Mouse (Mus musculus): ENCODE measurements at regions not wholly inside any gene's neighbourhood (a gene's known extent, or its start where the extent isn't known, plus 50 kb on each side); places are given as distances from the start of the nearest gene placed in this dataset.

- no peak for ATAC-seq (ENCODE audit: insufficient number of reproducible peaks, insufficient read depth, low FRiP score, low TSS enrichment, low read depth)
- no peak overlapping the region for H3K27ac ChIP-seq
- no peak overlapping the region for H3K9ac ChIP-seq
- H3K36me3 ChIP-seq: no peaks in the 10 kb centered on the region
- no peaks in the 10 kb centered on the region for H3K4me1 ChIP-seq
- H3K9me3 ChIP-seq: no peaks in the 10 kb centered on the region
- H3K4me2 ChIP-seq: no peak overlapping the region
- peaks cover 3% of the 10 kb centered on the region; the same call in 1 of the 2 replicates for H3K27me3 ChIP-seq
- no peak overlapping the region for H3K4me3 ChIP-seq
- 95% methylated on average over 3 of the region's 3 CpGs for WGBS
Observed at GRCm38 (mm10) chr8:128242465-128243251, 115.7 kb upstream of the Nrp1 start.

- Histone ChIP-seq H3K4me2 (no peak overlapping the region), H3K36me3 (no peaks in the 10 kb centered on the region), H3K9ac (no peak overlapping the region), H3K27ac (no peak overlapping the region), H3K9me3 (no peaks in the 10 kb centered on the region), H3K27me3 (peaks cover 3% of the 10 kb centered on the region), H3K4me1 (no peaks in the 10 kb centered on the region), H3K4me3 (no peak overlapping the region)
- no peak for ATAC-seq (ENCODE audit: insufficient number of reproducible peaks, insufficient read depth, low FRiP score, low TSS enrichment, low read depth)
- 77% methylated on average over 2 of the region's 2 CpGs for WGBS
Observed at GRCm38 (mm10) chr8:128251723-128252122, 106.7 kb upstream of the Nrp1 start.

GRCm38 (mm10) chr8:128260836-128261235 lies 97.6 kb upstream of the Nrp1 start:
- Histone ChIP-seq H3K4me1 (0 out of 2 replicates have a peak, but pooled peaks cover 11% of the 10 kb centered on the region), H3K36me3 (no peaks in the 10 kb centered on the region), H3K27me3 (no peaks in the 10 kb centered on the region), H3K4me2 (no peak overlapping the region), H3K9ac (no peak overlapping the region), H3K27ac (no peak overlapping the region), H3K9me3 (no peaks in the 10 kb centered on the region), H3K4me3 (no peak overlapping the region)
- 79% methylated on average over 3 of the region's 3 CpGs for WGBS
- no peak for ATAC-seq (ENCODE audit: insufficient number of reproducible peaks, insufficient read depth, low FRiP score, low TSS enrichment, low read depth)

- Histone ChIP-seq H3K4me1 (0 out of 2 replicates have a peak, but pooled peaks cover 11% of the 10 kb centered on the region), H3K4me3 (no peak overlapping the region), H3K9ac (no peak overlapping the region), H3K4me2 (no peak overlapping the region), H3K27me3 (no peaks in the 10 kb centered on the region), H3K9me3 (no peaks in the 10 kb centered on the region), H3K27ac (no peak overlapping the region), H3K36me3 (no peaks in the 10 kb centered on the region)
- ATAC-seq (ENCODE audit: insufficient number of reproducible peaks, insufficient read depth, low FRiP score, low TSS enrichment, low read depth): no peak
- WGBS: 89% methylated on average over 3 of the region's 3 CpGs
Observed at GRCm38 (mm10) chr8:128261367-128261766, 97.0 kb upstream of the Nrp1 start.

GRCm38 (mm10) chr8:128263251-128263947 lies 95.0 kb upstream of the Nrp1 start:
- Histone ChIP-seq H3K36me3 (no peaks in the 10 kb centered on the region), H3K9me3 (no peaks in the 10 kb centered on the region), H3K4me1 (peaks cover 17% of the 10 kb centered on the region), H3K4me2 (no peak overlapping the region), H3K4me3 (no peak overlapping the region), H3K27me3 (no peaks in the 10 kb centered on the region), H3K27ac (no peak overlapping the region), H3K9ac (no peak overlapping the region)
- 51% methylated on average over 9 of the region's 9 CpGs for WGBS
- no peak for ATAC-seq (ENCODE audit: insufficient number of reproducible peaks, insufficient read depth, low FRiP score, low TSS enrichment, low read depth)

GRCm38 (mm10) chr8:128267261-128267660 lies 91.1 kb upstream of the Nrp1 start:
- WGBS: 30% methylated on average over 4 of the region's 4 CpGs
- no peaks in the 10 kb centered on the region for H3K36me3 ChIP-seq
- H3K4me2 ChIP-seq: no peak overlapping the region
- no peak overlapping the region for H3K4me3 ChIP-seq
- ATAC-seq (ENCODE audit: insufficient number of reproducible peaks, insufficient read depth, low FRiP score, low TSS enrichment, low read depth): no peak
- peaks cover 17% of the 10 kb centered on the region for H3K4me1 ChIP-seq
- H3K9me3 ChIP-seq: no peaks in the 10 kb centered on the region
- no peak overlapping the region for H3K27ac ChIP-seq
- no peaks in the 10 kb centered on the region for H3K27me3 ChIP-seq
- no peak overlapping the region for H3K9ac ChIP-seq

GRCm38 (mm10) chr8:128268010-128268409 lies 90.4 kb upstream of the Nrp1 start:
- no peak overlapping the region for H3K4me3 ChIP-seq
- no peak overlapping the region for H3K4me2 ChIP-seq
- no peak overlapping the region for H3K27ac ChIP-seq
- no peaks in the 10 kb centered on the region for H3K36me3 ChIP-seq
- WGBS: 74% methylated on average over 3 of the region's 3 CpGs
- peaks cover 22% of the 10 kb centered on the region for H3K4me1 ChIP-seq
- ATAC-seq (ENCODE audit: insufficient number of reproducible peaks, insufficient read depth, low FRiP score, low TSS enrichment, low read depth): no peak
- no peak overlapping the region for H3K9ac ChIP-seq
- H3K9me3 ChIP-seq: no peaks in the 10 kb centered on the region
- H3K27me3 ChIP-seq: no peaks in the 10 kb centered on the region

GRCm38 (mm10) chr8:128269546-128269945 lies 88.9 kb upstream of the Nrp1 start:
- Histone ChIP-seq H3K27me3 (no peaks in the 10 kb centered on the region), H3K9ac (no peak overlapping the region), H3K9me3 (no peaks in the 10 kb centered on the region), H3K4me2 (no peak overlapping the region), H3K27ac (no peak overlapping the region), H3K36me3 (no peaks in the 10 kb centered on the region), H3K4me3 (no peak overlapping the region), H3K4me1 (peaks cover 11% of the 10 kb centered on the region)
- 78% methylated on average over 1 of the region's 1 CpGs for WGBS
- no peak for ATAC-seq (ENCODE audit: insufficient number of reproducible peaks, insufficient read depth, low FRiP score, low TSS enrichment, low read depth)

GRCm38 (mm10) chr8:128272866-128273344 lies 85.5 kb upstream of the Nrp1 start:
- no peak overlapping the region for H3K4me2 ChIP-seq
- H3K4me1 ChIP-seq: peaks cover 4% of the 10 kb centered on the region; the same call in 1 of the 2 replicates
- H3K27me3 ChIP-seq: no peaks in the 10 kb centered on the region
- H3K27ac ChIP-seq: no peak overlapping the region
- H3K9ac ChIP-seq: no peak overlapping the region
- no peaks in the 10 kb centered on the region for H3K9me3 ChIP-seq
- WGBS: 35% methylated on average over 3 of the region's 3 CpGs
- no peaks in the 10 kb centered on the region for H3K36me3 ChIP-seq
- no peak overlapping the region for H3K4me3 ChIP-seq
- no peak for ATAC-seq (ENCODE audit: insufficient number of reproducible peaks, insufficient read depth, low FRiP score, low TSS enrichment, low read depth)

- Histone ChIP-seq H3K4me3 (no peak overlapping the region), H3K4me2 (no peak overlapping the region), H3K9me3 (no peaks in the 10 kb centered on the region), H3K36me3 (no peaks in the 10 kb centered on the region), H3K4me1 (peaks cover 4% of the 10 kb centered on the region; the same call in 1 of the 2 replicates), H3K9ac (no peak overlapping the region), H3K27ac (no peak overlapping the region), H3K27me3 (no peaks in the 10 kb centered on the region)
- ATAC-seq (ENCODE audit: insufficient number of reproducible peaks, insufficient read depth, low FRiP score, low TSS enrichment, low read depth): no peak
- WGBS: 87% methylated on average over 1 of the region's 1 CpGs
Observed at GRCm38 (mm10) chr8:128276475-128276874, 81.9 kb upstream of the Nrp1 start.

- 74% methylated on average over 3 of the region's 3 CpGs for WGBS
- no peaks in the 10 kb centered on the region for H3K36me3 ChIP-seq
- no peaks in the 10 kb centered on the region for H3K9me3 ChIP-seq
- H3K27me3 ChIP-seq: no peaks in the 10 kb centered on the region
- H3K9ac ChIP-seq: no peak overlapping the region
- no peak overlapping the region for H3K4me2 ChIP-seq
- H3K4me1 ChIP-seq: no peaks in the 10 kb centered on the region
- ATAC-seq (ENCODE audit: insufficient number of reproducible peaks, insufficient read depth, low FRiP score, low TSS enrichment, low read depth): no peak
- H3K27ac ChIP-seq: no peak overlapping the region
- no peak overlapping the region for H3K4me3 ChIP-seq
Observed at GRCm38 (mm10) chr8:128282802-128283201, 75.6 kb upstream of the Nrp1 start.

- no peak overlapping the region for H3K4me2 ChIP-seq
- ATAC-seq (ENCODE audit: insufficient number of reproducible peaks, insufficient read depth, low FRiP score, low TSS enrichment, low read depth): no peak
- H3K4me1 ChIP-seq: no peaks in the 10 kb centered on the region
- no peak overlapping the region for H3K4me3 ChIP-seq
- H3K9ac ChIP-seq: no peak overlapping the region
- 85% methylated on average over 2 of the region's 2 CpGs for WGBS
- no peaks in the 10 kb centered on the region for H3K36me3 ChIP-seq
- no peak overlapping the region for H3K27ac ChIP-seq
- no peaks in the 10 kb centered on the region for H3K9me3 ChIP-seq
- H3K27me3 ChIP-seq: no peaks in the 10 kb centered on the region
Observed at GRCm38 (mm10) chr8:128283365-128283764, 75.0 kb upstream of the Nrp1 start.
